Comparison of ENCODE assay signal across 14 mouse cellular contexts in the genomic region with DNA sequence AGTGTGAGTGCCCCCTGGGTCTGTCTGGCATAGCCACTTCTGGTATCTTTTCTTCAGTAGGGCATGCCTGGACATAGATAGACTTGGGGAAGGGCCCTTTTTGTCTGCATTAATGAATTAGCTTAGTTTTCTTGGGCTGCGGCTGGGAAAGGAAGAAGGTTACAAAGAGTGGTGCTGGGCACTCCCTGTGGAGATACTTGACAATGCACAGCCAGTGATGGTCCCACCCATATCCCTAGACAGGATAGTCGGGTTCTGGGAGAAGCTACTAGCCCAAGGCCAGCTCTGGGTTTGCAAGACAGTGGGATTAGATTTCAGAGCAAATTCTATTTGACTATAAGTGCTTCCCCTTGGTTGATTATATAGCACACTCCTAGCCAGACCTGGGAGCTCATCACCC. TPM values are rescaled to one million over a fixed set of nuclear protein-coding genes. Genes with fewer than 3 reads are reported as not detected.
"Had no signal": no experiment of that assay in that cellular context is flagged by ENCODE, and none has a peak within 500 bp of the region (broad histone marks: within the 10 kb centered on the region; RNA-seq: fewer than 3 reads in every experiment).

No protein-coding gene starts in this region.

- DNase-seq: kidney, postnatal 25 days; layer of hippocampus, adult 9-11 months; layer of hippocampus, postnatal 36 days; left cerebral cortex, postnatal 4 days; liver, postnatal 0 days; lung, embryonic 14.5 days; right cerebral cortex, adult 18-20 months; right cerebral cortex, postnatal 14 days; right cerebral cortex, postnatal 4 days; thymus, adult 18-20 months; thymus, postnatal 36 days had no signal

RNA-seq across cellular contexts. Expression of a gene that starts 57.1 kb away (rescaled TPM):
- total RNA-seq: layer of hippocampus, adult 2 months; megakaryocyte, adult 5-6 weeks; neutrophil, adult 5-6 weeks had no signal
